Mouse (Mus musculus) olfactory bulb, adult 2 months (tissue): ENCODE measurements around the gene Rcbtb2.

Experiments
- CTCF ChIP-seq: fragments of 200-500 bp; IDR thresholded peaks from 2 replicates; pipeline ENCODE4 v1.5.1; 2012; ENCODE audit warnings: low read depth, mild to moderate bottlenecking, low read length, moderate library complexity; ENCODE audit not compliant: insufficient read depth
- POLR2A ChIP-seq: fragments of 200-500 bp; IDR thresholded peaks from 2 replicates; pipeline ENCODE4 v1.6.1; 2012; ENCODE audit warnings: mild to moderate bottlenecking, low read depth, low read length, moderate library complexity; ENCODE audit not compliant: insufficient read depth

- TF ChIP-seq POLR2A (no peak), CTCF (no peak)
These were observed 104.0 kb downstream of the Rcbtb2 start for GRCm38 (mm10) chr14:73226849-73227248.
